Mouse (Mus musculus): ENCODE results near the gene Abr. TPM values are rescaled to one million over a fixed set of nuclear protein-coding genes. Genes with fewer than 3 reads are reported as not detected.

The Abr gene
- total and polyA plus RNA-seq, 3 experiments = 3.8 to 8.8 TPM; not detected in 1

- Histone ChIP-seq H3K9me3 (replicated peaks; ENCODE audit: insufficient read depth, low read length) (no peaks in the 10 kb centered on the region), H3K27ac (ENCODE audit: control insufficient read depth, low read depth, low read length) (no peak overlapping the region), H3K4me3 (ENCODE audit: control insufficient read depth in 1 of 2, insufficient read depth in 1 of 2, low read depth in 2 of 2, low read length in 2 of 2) (no peak overlapping the region), H3K4me1 (ENCODE audit: control insufficient read depth in 1 of 2, insufficient read depth in 2 of 2, low read length in 2 of 2) (peaks cover 3 to 23% of the 10 kb centered on the region in 2 experiments), H3K9ac (ENCODE audit: control insufficient read depth, low read depth, low read length, poor library complexity, severe bottlenecking) (no peak overlapping the region), H3K27me3 (ENCODE audit: control insufficient read depth in 1 of 2, insufficient read depth in 2 of 2, low read length in 2 of 2) (no peaks in the 10 kb centered on the region), H3K36me3 (ENCODE audit: control insufficient read depth in 1 of 2, insufficient read depth in 2 of 2, low read length in 2 of 2) (peaks cover 0 to 17% of the 10 kb centered on the region in 2 experiments; a peak in 2 of 4 replicates), H3K79me2 (ENCODE audit: control insufficient read depth, insufficient read depth, low read length, poor library complexity) (no peaks in the 10 kb centered on the region)
- TF ChIP-seq SIN3A (IDR thresholded peaks at IDR 0.05; ENCODE audit: low read length) = no peak
- no peak for TF ChIP-seq MAFK (IDR thresholded peaks at IDR 0.05; ENCODE audit: borderline replicate concordance, low read depth, low read length)
- no peak for TF ChIP-seq POLR2AphosphoS5 (IDR thresholded peaks at IDR 0.05; ENCODE audit: borderline replicate concordance, low read depth, low read length)
- no peak for TF ChIP-seq E2F4 (IDR thresholded peaks at IDR 0.05; ENCODE audit: borderline replicate concordance, low read depth, low read length)
- no peak for DNase-seq (ENCODE audit: low read depth, low spot score)
Measured at GRCm38 (mm10) chr11:76478676-76479655, 143.1 kb downstream of the Abr start.

GRCm38 (mm10) chr11:76477095-76477525, 145.0 kb downstream of the Abr start:
- H3K4me3 ChIP-seq (ENCODE audit: control insufficient read depth in 1 of 2, insufficient read depth in 1 of 2, low read depth in 2 of 2, low read length in 2 of 2) = no peak overlapping the region
- no peaks in the 10 kb centered on the region for H3K79me2 ChIP-seq (ENCODE audit: control insufficient read depth, insufficient read depth, low read length, poor library complexity)
- no peaks in the 10 kb centered on the region for H3K9me3 ChIP-seq (replicated peaks; ENCODE audit: insufficient read depth, low read length)
- no peak overlapping the region for H3K9ac ChIP-seq (ENCODE audit: control insufficient read depth, low read depth, low read length, poor library complexity, severe bottlenecking)
- H3K4me1 ChIP-seq (ENCODE audit: control insufficient read depth in 1 of 2, insufficient read depth in 2 of 2, low read length in 2 of 2) = peaks cover 0 to 4% of the 10 kb centered on the region in 2 experiments; a peak in 2 of 4 replicates
- no peaks in the 10 kb centered on the region for H3K36me3 ChIP-seq (ENCODE audit: control insufficient read depth in 1 of 2, insufficient read depth in 2 of 2, low read length in 2 of 2)
- DNase-seq (ENCODE audit: low read depth, low spot score) = no peak
- no peak overlapping the region for H3K27ac ChIP-seq (ENCODE audit: control insufficient read depth, low read depth, low read length)
- TF ChIP-seq MAZ (IDR thresholded peaks at IDR 0.05; ENCODE audit: low read depth, low read length) (no peak), GABPA (IDR thresholded peaks at IDR 0.05; ENCODE audit: low read depth, low read length) (no peak), TBP (IDR thresholded peaks at IDR 0.05; ENCODE audit: low read depth, low read length) (no peak), GATA1 (IDR thresholded peaks at IDR 0.05; ENCODE audit: low read depth, low read length) (no peak)
- no peaks in the 10 kb centered on the region for H3K27me3 ChIP-seq (ENCODE audit: control insufficient read depth in 1 of 2, insufficient read depth in 2 of 2, low read length in 2 of 2)

GRCm38 (mm10) chr11:76476376-76477094, 145.6 kb downstream of the Abr start:
- TF ChIP-seq NELFE (IDR thresholded peaks at IDR 0.05; ENCODE audit: low read depth, low read length) (no peak), USF1 (IDR thresholded peaks at IDR 0.05; ENCODE audit: low read depth, low read length) (no peak)
- no peaks in the 10 kb centered on the region for H3K27me3 ChIP-seq (ENCODE audit: control insufficient read depth in 1 of 2, insufficient read depth in 2 of 2, low read length in 2 of 2)
- H3K9ac ChIP-seq (ENCODE audit: control insufficient read depth, low read depth, low read length, poor library complexity, severe bottlenecking) = no peak overlapping the region
- no peaks in the 10 kb centered on the region for H3K4me1 ChIP-seq (ENCODE audit: control insufficient read depth in 1 of 2, insufficient read depth in 2 of 2, low read length in 2 of 2)
- no peaks in the 10 kb centered on the region for H3K79me2 ChIP-seq (ENCODE audit: control insufficient read depth, insufficient read depth, low read length, poor library complexity)
- H3K36me3 ChIP-seq (ENCODE audit: control insufficient read depth in 1 of 2, insufficient read depth in 2 of 2, low read length in 2 of 2) = no peaks in the 10 kb centered on the region
- DNase-seq (ENCODE audit: low read depth, low spot score) = no peak
- no peaks in the 10 kb centered on the region for H3K9me3 ChIP-seq (replicated peaks; ENCODE audit: insufficient read depth, low read length)
- no peak overlapping the region for H3K4me3 ChIP-seq (ENCODE audit: control insufficient read depth in 1 of 2, insufficient read depth in 1 of 2, low read depth in 2 of 2, low read length in 2 of 2)
- no peak overlapping the region for H3K27ac ChIP-seq (ENCODE audit: control insufficient read depth, low read depth, low read length)

Data from MEL (cell line).